Mouse (Mus musculus): ENCODE measurements around the gene Ccdc181.

DNA sequence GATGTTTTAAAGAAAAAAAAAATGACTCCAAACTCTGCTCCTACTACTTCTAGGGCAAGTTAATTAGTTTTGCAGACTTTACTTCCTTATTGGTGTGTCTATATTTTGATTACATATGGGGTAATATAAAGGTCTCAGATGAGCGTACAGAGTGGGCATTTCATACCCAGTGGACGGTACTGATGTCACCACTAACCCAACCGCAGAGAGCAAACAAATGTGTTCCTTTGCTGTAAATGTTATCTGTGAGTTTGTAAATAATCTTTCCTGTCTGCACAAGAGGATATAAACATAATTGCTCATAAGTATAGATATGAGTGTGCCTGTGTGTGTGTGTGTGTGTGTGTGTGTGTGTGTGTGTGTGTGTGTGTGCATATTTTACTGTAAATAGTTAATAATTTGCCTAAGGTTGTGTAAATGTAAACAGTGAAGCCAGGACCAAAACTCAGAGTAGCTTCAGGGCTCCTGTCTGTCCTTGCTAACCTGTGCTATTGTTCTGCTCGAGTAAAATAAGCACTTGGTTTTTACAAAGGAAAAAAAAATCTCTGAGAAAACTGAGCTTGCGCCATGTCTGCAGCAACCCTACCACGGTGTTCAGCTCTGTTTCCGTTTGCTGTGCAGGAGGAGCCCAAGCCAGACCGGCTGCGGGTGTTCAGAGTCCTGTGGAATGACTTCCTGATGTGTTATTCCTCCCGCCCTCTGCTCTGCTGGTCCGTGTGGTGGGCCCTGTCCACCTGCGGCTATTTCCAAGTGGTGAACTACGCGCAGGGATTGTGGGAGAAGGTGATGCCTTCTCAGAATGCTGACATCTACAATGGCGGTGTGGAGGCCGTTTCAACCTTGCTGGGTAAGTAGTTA, 15.0 kb upstream of the Ccdc181 start:
- no peak for TF ChIP-seq POLR2A (IDR thresholded peaks at IDR 0.05; ENCODE audit: insufficient read depth, low read depth, low read length)
- no peak for TF ChIP-seq CTCF (IDR thresholded peaks at IDR 0.05; ENCODE audit: insufficient read depth, low read depth, low read length)
